Mouse (Mus musculus): ENCODE measurements around the gene Carns1.

DNA sequence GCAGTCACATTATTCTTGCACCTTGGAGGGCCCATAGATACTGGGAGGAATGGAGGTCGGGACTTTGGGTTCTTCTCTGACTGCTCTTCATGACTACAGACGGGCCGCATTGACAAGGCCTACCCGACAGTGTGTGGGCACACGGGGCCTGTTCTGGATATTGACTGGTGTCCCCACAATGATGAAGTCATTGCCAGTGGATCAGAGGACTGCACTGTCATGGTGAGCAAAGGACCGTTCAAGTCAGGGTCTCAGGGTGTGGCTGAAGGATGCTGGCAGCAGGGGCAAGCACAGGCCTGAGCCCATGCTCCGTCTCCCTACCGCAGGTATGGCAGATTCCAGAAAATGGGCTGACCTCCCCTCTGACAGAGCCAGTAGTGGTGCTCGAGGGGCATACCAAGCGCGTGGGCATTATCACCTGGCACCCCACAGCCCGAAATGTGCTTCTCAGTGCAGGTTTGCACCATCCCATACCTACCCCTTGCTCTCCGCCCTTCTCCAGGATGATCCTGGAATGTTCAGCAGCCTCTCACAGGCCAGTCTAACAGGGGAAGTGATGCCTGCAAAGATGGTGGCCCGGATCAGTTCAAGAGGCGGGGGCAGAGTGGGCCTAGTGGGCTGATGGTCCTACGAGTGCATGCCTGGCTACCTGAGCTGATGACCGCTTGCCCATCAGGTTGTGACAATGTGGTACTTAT is 25.4 kb downstream of the Carns1 start:
- TF ChIP-seq CTCF (IDR thresholded peaks at IDR 0.05; ENCODE audit: control insufficient read depth, insufficient read depth, insufficient replicate concordance, low read depth, low read length) = no peak
- no peak for TF ChIP-seq POLR2A (IDR thresholded peaks at IDR 0.05; ENCODE audit: control insufficient read depth, low read depth, low read length)

Measured in testis, adult 2 months (tissue).